Mouse (Mus musculus) testis, adult 2 months (tissue): ENCODE data around the gene Plcb4.

Experiments
- CTCF ChIP-seq: fragments of 200-500 bp; IDR thresholded peaks from 2 replicates; pipeline ENCODE4 v1.5.1; 2012; ENCODE audit warnings: low read depth, mild to moderate bottlenecking, inconsistent platforms, low read length, moderate library complexity; ENCODE audit not compliant: control insufficient read depth, insufficient read depth, insufficient replicate concordance
- POLR2A ChIP-seq: fragments of 200-500 bp; IDR thresholded peaks from 2 replicates; pipeline ENCODE4 v1.6.1; 2012; ENCODE audit warnings: low read depth, mild to moderate bottlenecking, inconsistent platforms, low read length, moderate library complexity; ENCODE audit not compliant: control insufficient read depth

GRCm38 (mm10) chr2:136000933-136001332 is 342.1 kb downstream of the Plcb4 start:
- no peak for TF ChIP-seq POLR2A
- no peak for TF ChIP-seq CTCF
